9 mouse cellular contexts compared by ENCODE assay signal in the genomic region with DNA sequence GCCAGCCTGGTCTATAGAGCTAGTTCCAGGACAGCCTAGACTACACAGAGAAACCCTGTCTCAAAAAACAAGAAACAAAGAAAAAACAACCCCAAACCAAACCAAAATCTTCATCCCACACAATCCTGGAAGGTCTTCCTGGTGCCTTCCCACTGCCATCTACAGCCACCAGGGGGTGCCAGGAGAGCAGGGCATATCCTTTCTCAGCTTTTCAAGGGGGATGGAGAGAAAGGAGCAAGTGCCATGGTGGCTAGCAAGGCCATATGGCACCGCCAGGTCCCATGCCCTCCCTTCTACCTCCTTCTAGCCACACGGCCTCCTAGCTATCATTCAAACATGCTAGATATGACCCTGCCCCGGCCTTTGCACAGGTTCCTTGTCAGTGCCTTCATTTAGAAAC. TPM values are rescaled to one million over a fixed set of nuclear protein-coding genes. Genes with fewer than 3 reads are reported as not detected.
DNase-seq lines count a peak whose midpoint lies in the region; ATAC-seq and TF ChIP-seq lines count a peak whose summit lies in the region.
"Had no signal": no experiment of that assay in that cellular context is flagged by ENCODE, and none has a peak within 500 bp of the region (broad histone marks: within the 10 kb centered on the region; RNA-seq: fewer than 3 reads in every experiment).

No protein-coding gene starts in this region.

- peak; percentile 62 for DNase-seq in embryo, embryonic 10 days (ENCODE audit: low spot score)
- no peak for DNase-seq in embryo, embryonic 9.5 days (ENCODE audit: extremely low spot score)
- peak; percentile 68 for DNase-seq in liver
- DNase-seq in liver, embryonic 11.5 days (ENCODE audit: low spot score): no peak
- peak; percentile 77 for DNase-seq in adrenal gland, postnatal 25 days
- peak; percentile 56 to 69 for DNase-seq in lung, postnatal 4 days
- DNase-seq in thymus, postnatal 36 days: peak; percentile 64 to 65

- H3K4me1 ChIP-seq in liver, embryonic 11.5 days (replicated peaks; ENCODE audit: control insufficient read depth, insufficient read depth, low read length): peaks cover 3% of the 10 kb centered on the region
- no peaks in the 10 kb centered on the region for H3K4me1 ChIP-seq in embryonic fibroblast, embryonic 13.5 days (ENCODE audit: control insufficient read depth, insufficient read depth, low read length)

- 72% methylated on average over 3 of the region's 3 CpGs for WGBS in liver, embryonic 11.5 days

- no peak overlapping the region for H3K4me3 ChIP-seq in liver, embryonic 11.5 days (ENCODE audit: low read depth, low read length)
- H3K4me3 ChIP-seq in embryonic fibroblast, embryonic 13.5 days (ENCODE audit: insufficient read depth, low read length): no peak overlapping the region
- H3K4me3 ChIP-seq: heart, embryonic 13.5 days had no signal

- H3K4me2 ChIP-seq in liver, embryonic 11.5 days: no peak overlapping the region
- H3K4me2 ChIP-seq: heart, embryonic 13.5 days had no signal

- H3K9me3 ChIP-seq in liver, embryonic 11.5 days (ENCODE audit: control insufficient read depth, low read length): no peaks in the 10 kb centered on the region
- H3K9me3 ChIP-seq: heart, embryonic 13.5 days had no signal

- H3K9ac ChIP-seq in liver, embryonic 11.5 days (ENCODE audit: low read depth, low read length): no peak overlapping the region
- H3K9ac ChIP-seq: heart, embryonic 13.5 days had no signal

- H3K27ac ChIP-seq in liver, embryonic 11.5 days (ENCODE audit: low read depth, low read length): no peak overlapping the region
- H3K27ac ChIP-seq in embryonic fibroblast, embryonic 13.5 days (ENCODE audit: insufficient read depth, low read length): no peak overlapping the region
- H3K27ac ChIP-seq: heart, embryonic 13.5 days had no signal

- H3K36me3 ChIP-seq in liver, embryonic 11.5 days (ENCODE audit: control insufficient read depth, insufficient read depth, low read length): peaks cover 22% of the 10 kb centered on the region

- ATAC-seq in liver, embryonic 11.5 days (replicated peaks; ENCODE audit: low FRiP score): no peak

- no peaks in the 10 kb centered on the region for H3K27me3 ChIP-seq in liver, embryonic 11.5 days (replicated peaks; ENCODE audit: control insufficient read depth, insufficient read depth, low read length)
- H3K27me3 ChIP-seq: heart, embryonic 13.5 days had no signal

- peak; percentile 78 for TF ChIP-seq CTCF in embryonic fibroblast, embryonic 13.5 days (IDR thresholded peaks at IDR 0.05; ENCODE audit: borderline replicate concordance, insufficient read depth, low read length)

- no peak for TF ChIP-seq POLR2A in embryonic fibroblast, embryonic 13.5 days (IDR thresholded peaks at IDR 0.05; ENCODE audit: low read depth, low read length)

RNA-seq across cellular contexts. Expression of gene Gm49318, which starts 4.6 kb away (rescaled TPM):
- not detected in 2 replicates for polyA plus RNA-seq in liver, embryonic 11.5 days (2014; fragmentation: Nextera tagmentation; extraction: Ambion mirVana)
- not detected in 2 replicates for total RNA-seq in adrenal gland, postnatal 25 days (2021)
- polyA plus RNA-seq in embryonic fibroblast, embryonic 13.5 days (2011; ENCODE audit: insufficient read length, low read depth, missing spikeins): not detected in 2 replicates
- polyA plus RNA-seq: heart, embryonic 13.5 days had no signal

RNA-seq across cellular contexts. Expression of gene Zfp653, which starts 4.7 kb away (rescaled TPM):
- 5.5 and 7.5 TPM in 2 replicates for polyA plus RNA-seq in liver, embryonic 11.5 days (2014; fragmentation: Nextera tagmentation; extraction: Ambion mirVana)
- total RNA-seq in adrenal gland, postnatal 25 days (2021): 9.4 and 12.4 TPM in 2 replicates
- 4.4 and 5.4 TPM in 2 replicates for polyA plus RNA-seq in embryonic fibroblast, embryonic 13.5 days (2011; ENCODE audit: insufficient read length, low read depth, missing spikeins)

RNA-seq across cellular contexts. Expression of gene Elavl3, which starts 14.6 kb away (rescaled TPM):
- polyA plus RNA-seq in liver, embryonic 11.5 days (2014; fragmentation: Nextera tagmentation; extraction: Ambion mirVana): 0.19 and 0.25 TPM in 2 replicates
- 0.90 and 2.9 TPM in 2 replicates for total RNA-seq in adrenal gland, postnatal 25 days (2021)
- polyA plus RNA-seq in embryonic fibroblast, embryonic 13.5 days (2011; ENCODE audit: insufficient read length, low read depth, missing spikeins): not detected in 2 replicates

RNA-seq across cellular contexts. Expression of gene Ecsit, which starts 18.8 kb away (rescaled TPM):
- polyA plus RNA-seq in liver, embryonic 11.5 days (2014; fragmentation: Nextera tagmentation; extraction: Ambion mirVana): 55.1 and 59.2 TPM in 2 replicates
- total RNA-seq in adrenal gland, postnatal 25 days (2021): 45.7 and 60.4 TPM in 2 replicates
- 15.8 and 16.5 TPM in 2 replicates for polyA plus RNA-seq in embryonic fibroblast, embryonic 13.5 days (2011; ENCODE audit: insufficient read length, low read depth, missing spikeins)

RNA-seq across cellular contexts. Expression of gene Cnn1, which starts 32.6 kb away (rescaled TPM):
- 3.6 and 6.2 TPM in 2 replicates for polyA plus RNA-seq in liver, embryonic 11.5 days (2014; fragmentation: Nextera tagmentation; extraction: Ambion mirVana)
- total RNA-seq in adrenal gland, postnatal 25 days (2021): 0.46 and 0.76 TPM in 2 replicates
- polyA plus RNA-seq in embryonic fibroblast, embryonic 13.5 days (2011; ENCODE audit: insufficient read length, low read depth, missing spikeins): 203 and 419 TPM in 2 replicates

Comparison
In these comparisons a context has a peak if more than half of its experiments do, and no peak if none do; other contexts are left out.
1. DNase-seq: peak in embryo, embryonic 10 days (single experiment), liver (single experiment), adrenal gland, postnatal 25 days (single experiment), lung, postnatal 4 days (2 of 2) and thymus, postnatal 36 days (2 of 2); none in embryo, embryonic 9.5 days (single experiment) and liver, embryonic 11.5 days (single experiment).